Mouse (Mus musculus) brain, embryonic 14.5 days (tissue): ENCODE data around the gene Adprm. TPM values are rescaled to one million over a fixed set of nuclear protein-coding genes. Genes with fewer than 3 reads are reported as not detected.

Experiments
- DNase-seq: peaks from one replicate; pipeline ENCODE4 v3.0.0-alpha.2; 2011; ENCODE audit warnings: low read depth
- CTCF ChIP-seq: fragments of 200-500 bp; IDR thresholded peaks from 2 replicates; pipeline ENCODE4 v1.5.1; 2012; ENCODE audit warnings: inconsistent platforms, mild to moderate bottlenecking, moderate library complexity, borderline replicate concordance; ENCODE audit not compliant: insufficient read depth, insufficient read length; ENCODE audit errors: extremely low read depth
- POLR2A ChIP-seq: fragments of 200-500 bp; IDR thresholded peaks from 2 replicates; pipeline ENCODE4 v1.6.1; 2012; ENCODE audit warnings: mild to moderate bottlenecking, inconsistent platforms, borderline replicate concordance; ENCODE audit not compliant: poor library complexity, insufficient read depth, insufficient read length, severe bottlenecking; ENCODE audit errors: extremely low read depth
- polyA plus RNA-seq: library from polyadenylated mRNA; depleted of rRNA; stranded (reverse); fragments of >200 nt; gene quantifications from 2 replicates; pipeline ENCODE4 v1.2.3, GENCODE M21; 2012

Adprm gene
- polyA plus RNA-seq, 1 experiment: 28.8 TPM

DNA sequence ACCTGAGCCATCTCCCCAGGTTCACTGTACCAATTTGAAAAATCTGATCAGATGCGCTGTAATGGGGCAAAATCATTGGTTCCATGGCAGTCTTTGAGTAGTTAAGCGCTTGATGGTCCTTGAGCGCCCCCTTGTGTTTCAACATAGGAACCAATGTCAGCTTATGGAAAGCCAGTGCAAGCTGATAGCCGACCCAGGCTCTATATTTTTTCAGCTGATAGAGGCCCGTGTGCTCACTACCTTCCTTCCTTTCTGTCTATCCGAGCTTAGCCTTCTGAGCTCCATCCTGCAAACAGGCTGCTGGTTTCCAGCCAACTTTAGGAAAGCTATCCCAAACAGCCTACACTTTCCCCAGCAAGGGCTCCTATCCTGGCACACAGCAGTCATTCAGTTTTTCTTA is 33.1 kb upstream of the Adprm start:
- TF ChIP-seq CTCF (peak; percentile 80), POLR2A (no peak)
- DNase-seq: peak; percentile 94

DNA sequence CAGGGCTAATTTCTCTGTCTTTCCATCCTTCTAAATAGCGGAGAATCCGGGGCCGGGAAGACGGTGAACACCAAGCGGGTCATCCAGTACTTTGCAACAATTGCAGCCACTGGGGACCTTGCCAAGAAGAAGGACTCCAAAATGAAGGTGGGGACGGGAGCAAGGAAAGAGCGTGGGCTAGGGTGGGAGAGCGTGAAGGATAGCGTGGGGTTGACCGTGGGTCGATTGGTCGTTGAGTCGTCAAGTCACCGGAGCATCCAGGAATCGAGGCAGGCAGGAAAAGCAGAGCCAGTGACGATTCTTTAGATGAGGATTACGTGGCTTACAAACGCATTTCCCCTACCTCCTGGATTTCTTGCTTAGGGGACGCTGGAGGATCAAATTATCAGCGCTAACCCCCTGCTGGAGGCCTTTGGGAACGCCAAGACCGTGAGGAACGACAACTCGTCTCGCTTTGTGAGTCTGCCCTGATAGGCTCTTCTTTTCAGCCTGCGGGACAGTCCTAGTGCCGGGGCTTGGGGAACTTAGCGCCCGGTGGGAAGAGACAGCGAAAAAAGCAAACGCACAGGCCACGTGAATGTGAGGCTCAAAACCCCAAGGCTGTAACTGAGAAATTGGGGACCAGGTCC is 31.4 kb upstream of the Adprm start:
- DNase-seq: no peak
- 0 out of 2 replicates have a peak, but pooled peaks have one; percentile 23 for TF ChIP-seq CTCF
- no peak for TF ChIP-seq POLR2A

DNA sequence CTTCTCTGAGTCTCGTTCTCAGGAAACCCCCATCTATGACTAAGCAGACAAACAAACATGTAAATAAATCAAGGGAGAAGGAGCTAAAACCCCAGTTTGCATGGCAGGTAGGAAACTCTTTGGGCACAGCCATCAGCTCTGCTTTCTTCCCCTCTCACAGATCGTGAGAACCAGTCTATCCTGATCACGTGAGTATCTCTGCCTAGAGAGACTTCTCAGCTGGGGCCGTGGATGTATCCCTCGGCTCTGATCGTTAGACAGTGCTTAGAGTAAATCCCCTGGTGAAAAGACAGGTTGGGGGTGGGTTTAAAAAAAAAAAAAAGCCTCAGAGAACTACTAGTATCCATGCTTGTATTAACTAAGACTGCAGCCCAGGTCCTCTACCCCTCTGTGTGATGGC is 30.8 kb upstream of the Adprm start:
- TF ChIP-seq CTCF (no peak), POLR2A (no peak)
- DNase-seq: no peak

DNA sequence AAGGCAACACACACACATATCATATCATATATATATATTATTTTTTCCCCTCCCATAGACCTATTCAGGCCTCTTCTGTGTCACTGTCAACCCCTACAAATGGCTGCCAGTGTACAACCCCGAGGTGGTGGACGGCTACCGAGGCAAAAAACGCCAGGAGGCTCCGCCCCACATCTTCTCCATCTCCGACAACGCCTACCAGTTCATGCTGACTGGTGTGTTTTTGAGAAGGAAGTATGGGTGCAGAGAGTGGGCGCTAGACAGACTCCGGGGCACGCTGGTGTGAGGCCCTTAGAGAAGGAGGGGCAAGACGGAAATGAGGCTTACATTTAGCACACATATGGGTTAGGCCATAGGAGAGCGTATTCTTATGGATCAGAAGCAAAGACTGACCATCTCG is 30.4 kb upstream of the Adprm start:
- TF ChIP-seq CTCF (no peak), POLR2A (no peak)

GRCm38 (mm10) chr11:67082188-67082587 is 29.8 kb upstream of the Adprm start:
- no peak for DNase-seq
- TF ChIP-seq POLR2A (no peak), CTCF (no peak)

More for the DNA sequence above, 30.4 kb upstream of the Adprm start:
- no peak for DNase-seq

- no peak for TF ChIP-seq CTCF
- TF ChIP-seq POLR2A: no peak
- peak; percentile 63 for DNase-seq
Measured at GRCm38 (mm10) chr11:67081125-67081649, 28.8 kb upstream of the Adprm start.

DNA sequence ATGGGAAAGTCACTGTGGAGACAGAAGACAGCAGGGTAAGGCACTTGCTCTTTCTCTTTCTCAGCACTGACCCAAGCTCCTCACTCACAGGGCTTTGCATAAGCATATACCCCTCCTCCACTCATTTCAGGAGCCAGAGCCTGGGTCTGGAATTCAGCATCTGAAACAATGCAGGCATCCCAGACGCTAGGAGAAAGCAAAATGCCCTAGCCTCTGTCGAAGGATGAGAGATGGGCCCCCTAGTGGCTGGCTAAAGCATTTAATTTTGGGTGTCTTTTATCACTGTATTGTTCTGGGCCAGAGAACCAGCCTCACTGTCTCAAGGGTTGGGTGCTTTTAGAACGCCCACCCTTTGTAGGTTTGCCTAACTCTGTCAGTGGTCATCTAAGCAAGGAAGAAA is 27.8 kb upstream of the Adprm start:
- TF ChIP-seq CTCF (peak; percentile 77), POLR2A (no peak)

DNA sequence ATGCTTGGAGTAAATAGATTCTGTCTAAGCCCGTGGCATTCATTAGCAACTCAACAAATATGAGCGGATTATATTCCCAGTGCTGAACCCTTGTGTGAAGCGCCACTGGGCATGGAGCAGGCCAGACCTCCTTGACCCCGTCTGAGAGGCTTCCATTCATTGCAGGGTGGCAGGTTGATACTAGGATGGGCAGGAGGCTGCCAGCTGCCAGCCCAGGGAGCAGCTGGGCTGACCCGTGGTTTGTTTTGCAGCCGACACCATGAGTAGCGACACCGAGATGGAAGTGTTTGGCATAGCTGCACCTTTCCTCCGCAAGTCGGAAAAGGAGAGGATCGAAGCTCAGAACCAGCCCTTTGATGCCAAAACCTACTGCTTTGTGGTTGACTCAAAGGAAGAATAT is 27.3 kb upstream of the Adprm start:
- peak; percentile 28 for DNase-seq
- TF ChIP-seq POLR2A (no peak), CTCF (no peak)

More for the DNA sequence above, 27.8 kb upstream of the Adprm start:
- peak; percentile 86 for DNase-seq

DNA sequence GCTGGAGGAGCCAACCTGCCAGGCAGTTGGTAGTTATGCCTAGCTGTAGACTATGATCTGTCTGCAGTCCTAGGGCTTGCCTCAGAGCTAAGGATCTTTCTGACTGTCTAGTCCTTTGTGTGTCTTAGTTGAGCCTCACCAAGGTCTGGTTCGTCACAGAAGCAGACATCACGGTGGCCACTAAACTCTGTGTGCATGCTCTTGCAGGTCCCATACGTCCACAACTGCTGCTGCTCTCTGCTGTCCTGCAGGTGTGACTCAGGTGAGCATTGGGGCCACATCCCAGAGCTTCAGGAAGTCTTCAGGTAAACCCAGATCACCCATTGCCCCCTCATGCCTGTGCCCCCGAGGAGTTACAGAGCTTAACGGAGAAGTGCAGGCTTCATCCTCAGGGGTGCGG is 26.5 kb upstream of the Adprm start:
- TF ChIP-seq POLR2A (no peak), CTCF (no peak)
- no peak for DNase-seq

DNA sequence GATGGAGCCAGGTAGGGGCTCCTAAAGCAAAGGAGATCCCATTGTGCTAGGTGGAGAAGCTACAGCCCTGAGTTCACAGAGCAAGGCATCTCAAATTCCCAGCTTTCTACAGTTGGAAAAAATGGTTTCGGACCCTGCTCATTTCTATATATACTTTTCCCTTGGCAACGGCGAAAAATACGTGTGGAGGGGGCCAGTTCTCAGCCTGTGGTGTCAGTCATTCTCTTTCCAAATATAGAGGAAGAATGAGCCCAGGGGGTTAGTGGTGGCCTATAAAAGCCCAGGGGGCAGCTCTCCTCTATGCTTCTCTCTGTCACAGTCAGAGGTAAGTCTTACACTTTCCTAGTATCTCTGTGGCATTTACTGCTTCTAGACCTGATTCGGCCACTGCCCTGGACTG is 25.6 kb upstream of the Adprm start, which contains the start of gene Myh3:
Gene Myh3, plus strand, starts transcription at position 301 of the 400 bp plus-strand sequence.
- DNase-seq: no peak
- TF ChIP-seq CTCF (no peak), POLR2A (no peak)

GRCm38 (mm10) chr11:67077435-67077834 is 25.0 kb upstream of the Adprm start:
- TF ChIP-seq POLR2A (no peak), CTCF (no peak)
- peak; percentile 73 for DNase-seq

GRCm38 (mm10) chr11:67076781-67077180 is 24.4 kb upstream of the Adprm start:
- no peak for TF ChIP-seq CTCF
- no peak for TF ChIP-seq POLR2A
- DNase-seq: no peak

DNA sequence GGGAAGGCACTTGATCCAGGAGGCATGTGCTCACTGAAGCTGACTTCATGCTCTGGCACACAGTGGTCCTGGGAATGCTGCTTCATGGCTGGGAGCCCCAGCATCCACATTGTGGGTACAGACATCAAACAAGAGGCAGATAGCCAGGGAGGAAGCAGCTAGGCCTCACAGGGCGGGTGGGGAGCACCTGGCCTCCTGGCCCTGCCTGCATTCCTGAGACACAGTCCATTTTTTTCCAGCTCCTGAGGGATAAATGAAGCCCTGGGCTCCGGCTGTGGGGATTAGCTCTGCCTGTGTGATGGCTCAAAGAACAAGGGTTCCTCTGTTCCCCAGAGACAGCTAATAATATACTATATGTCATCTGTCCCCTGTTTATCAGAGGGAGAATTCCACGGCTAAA is 22.6 kb upstream of the Adprm start:
- peak; percentile 48 for DNase-seq
- TF ChIP-seq POLR2A: no peak
